Mouse (Mus musculus) liver, embryonic 12.5 days (tissue): ENCODE results near the gene Ptger3. TPM values are rescaled to one million over a fixed set of nuclear protein-coding genes. Genes with fewer than 3 reads are reported as not detected.

Experiments
- ATAC-seq: fragments of 200-750 bp; cut with Nextera tagmentation; 2 replicates; pipeline ENCODE4 v1.8.0; 2017; ENCODE audit warnings: moderate number of reproducible peaks, mild to moderate bottlenecking, moderate library complexity
- H3K27ac ChIP-seq: fragments of 300-500 bp; sonication (generic); 2 replicates; pipeline ENCODE4 v1.5.1; 2016; ENCODE audit warnings: mild to moderate bottlenecking
- H3K27me3 ChIP-seq: fragments of 300-500 bp; sonication (generic); replicated peaks from 2 replicates; pipeline ENCODE4 v1.6.1; 2016; ENCODE audit warnings: mild to moderate bottlenecking, moderate library complexity
- H3K36me3 ChIP-seq: fragments of 300-500 bp; sonication (generic); 2 replicates; pipeline ENCODE4 v1.6.1; 2016; ENCODE audit warnings: mild to moderate bottlenecking, moderate library complexity
- H3K4me1 ChIP-seq: fragments of 300-500 bp; sonication (generic); 2 replicates; pipeline ENCODE4 v1.6.1; 2016
- H3K4me2 ChIP-seq: fragments of 300-500 bp; sonication (generic); 2 replicates; pipeline ENCODE4 v1.6.1; 2016; ENCODE audit warnings: mild to moderate bottlenecking, moderate library complexity
- H3K4me3 ChIP-seq: fragments of 300-500 bp; sonication (generic); 2 replicates; pipeline ENCODE4 v1.5.1; 2016; ENCODE audit warnings: mild to moderate bottlenecking, moderate library complexity
- H3K9ac ChIP-seq: fragments of 300-500 bp; sonication (generic); 2 replicates; pipeline ENCODE4 v1.6.1; 2016; ENCODE audit warnings: mild to moderate bottlenecking, moderate library complexity
- H3K9me3 ChIP-seq: fragments of 300-500 bp; sonication (generic); replicated peaks from 2 replicates; pipeline ENCODE4 v1.6.1; 2016; ENCODE audit warnings: mild to moderate bottlenecking, moderate library complexity
- WGBS: fragments of 180-500 bp; shearing (Covaris S2); methylation state at CpG from one replicate; pipeline ENCODE4 v1.1.7; 2016; ENCODE audit not compliant: insufficient replicate concordance; 5-methylcytosine and 5-hydroxymethylcytosine counted together
- microRNA counts: library from miRNA; unstranded; fragments of <30 nt; microRNA quantifications from one replicate; lab custom pipeline; 2017
- microRNA-seq: library from miRNA; unstranded; fragments of <30 nt; microRNA quantifications from one replicate; pipeline ENCODE4, GENCODE M21; 2017
- polyA plus RNA-seq: library from polyadenylated mRNA; unstranded; fragments of >200 nt; fragmentation: Nextera tagmentation; extraction: Ambion mirVana; gene quantifications from 2 replicates; pipeline ENCODE4 v1.2.1, GENCODE M21; 2016

Ptger3 gene
- polyA plus RNA-seq, 1 experiment from 2014 or later = 9.5 TPM

GRCm38 (mm10) chr3:157664486-157665041 lies 97.9 kb downstream of the Ptger3 start:
- Histone ChIP-seq H3K27ac (no peak overlapping the region), H3K4me1 (no peaks in the 10 kb centered on the region), H3K9ac (no peak overlapping the region), H3K4me3 (no peak overlapping the region), H3K9me3 (no peaks in the 10 kb centered on the region), H3K4me2 (no peak overlapping the region), H3K36me3 (no peaks in the 10 kb centered on the region), H3K27me3 (no peaks in the 10 kb centered on the region)
- ATAC-seq = no peak

- Histone ChIP-seq H3K36me3 (no peaks in the 10 kb centered on the region), H3K4me3 (no peak overlapping the region), H3K27ac (no peak overlapping the region), H3K9me3 (no peaks in the 10 kb centered on the region), H3K4me2 (no peak overlapping the region), H3K4me1 (no peaks in the 10 kb centered on the region), H3K27me3 (no peaks in the 10 kb centered on the region), H3K9ac (no peak overlapping the region)
- no peak for ATAC-seq
- 44% methylated on average over 1 of the region's 1 CpGs for WGBS
These were observed 98.8 kb downstream of the Ptger3 start for GRCm38 (mm10) chr3:157665471-157665870.

DNA sequence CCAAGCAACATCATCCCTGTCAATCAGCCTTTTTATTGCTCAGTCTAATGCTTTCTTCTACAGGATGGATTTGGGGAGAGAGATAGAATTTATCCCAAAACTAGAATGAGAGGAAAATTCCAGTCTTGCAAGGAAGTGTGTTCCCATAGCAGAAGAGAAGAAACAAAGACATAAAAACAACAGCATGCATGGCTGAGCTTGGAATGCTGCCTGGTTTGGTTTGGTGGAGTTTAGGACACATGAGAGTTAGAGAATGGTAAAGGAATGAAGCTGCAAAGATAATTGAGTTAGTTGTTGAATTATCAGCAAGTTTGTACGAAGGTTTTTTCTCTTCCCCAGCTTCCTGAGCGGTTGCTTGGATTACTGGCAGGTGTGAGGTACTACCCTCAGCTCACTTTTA lies 99.5 kb downstream of the Ptger3 start:
- H3K4me1 ChIP-seq = no peaks in the 10 kb centered on the region
- no peaks in the 10 kb centered on the region for H3K27me3 ChIP-seq
- no peak overlapping the region for H3K4me3 ChIP-seq
- H3K36me3 ChIP-seq = no peaks in the 10 kb centered on the region
- WGBS = 64% methylated on average over 2 of the region's 2 CpGs
- no peak overlapping the region for H3K27ac ChIP-seq
- H3K9me3 ChIP-seq = no peaks in the 10 kb centered on the region
- H3K4me2 ChIP-seq = no peak overlapping the region
- ATAC-seq = no peak
- no peak overlapping the region for H3K9ac ChIP-seq

GRCm38 (mm10) chr3:157686105-157686504 lies 119.4 kb downstream of the Ptger3 start:
- Histone ChIP-seq H3K4me1 (peaks cover 9% of the 10 kb centered on the region; the same call in 1 of the 2 replicates), H3K9me3 (no peaks in the 10 kb centered on the region), H3K4me3 (no peak overlapping the region), H3K9ac (no peak overlapping the region), H3K4me2 (no peak overlapping the region), H3K27me3 (no peaks in the 10 kb centered on the region), H3K27ac (no peak overlapping the region), H3K36me3 (no peaks in the 10 kb centered on the region)
- no peak for ATAC-seq
- 52% methylated on average over 3 of the region's 3 CpGs for WGBS

DNA sequence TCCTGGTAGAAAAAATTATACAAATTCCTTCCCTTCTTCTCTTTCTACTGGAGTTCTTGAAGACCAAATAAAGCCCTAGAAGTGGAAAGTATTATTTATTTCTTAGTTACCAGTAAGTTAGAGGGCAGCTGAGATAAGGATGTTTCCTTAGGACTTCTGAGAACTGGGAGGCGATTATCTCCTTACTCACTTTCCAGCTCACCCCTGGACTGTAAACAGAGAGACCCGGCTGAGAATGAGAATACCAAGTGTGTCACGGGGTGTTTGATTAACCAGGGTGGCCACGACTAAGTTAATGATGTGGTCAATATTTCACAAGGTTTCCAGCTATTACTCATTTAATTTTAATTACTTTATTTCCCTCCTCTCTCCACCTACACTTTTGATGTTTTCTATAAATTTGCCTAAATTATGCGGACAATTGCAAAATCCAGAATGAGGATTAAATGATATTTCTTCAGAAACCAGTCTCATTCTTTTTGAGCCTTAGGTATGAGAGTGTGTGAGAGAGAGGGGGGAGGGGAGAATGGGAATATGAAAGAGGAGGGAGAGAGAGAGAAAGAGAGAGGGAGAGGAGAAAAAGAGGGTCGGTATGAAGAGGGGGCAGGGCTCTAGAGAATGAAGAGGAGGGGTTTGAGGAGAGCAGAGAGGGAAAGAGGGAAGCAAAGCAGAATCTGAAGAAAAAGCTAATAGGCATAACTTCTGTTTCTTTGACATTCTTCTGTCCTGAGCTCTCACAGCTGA lies 121.9 kb downstream of the Ptger3 start:
- Histone ChIP-seq H3K4me1 (peaks cover 9% of the 10 kb centered on the region; the same call in 1 of the 2 replicates), H3K4me2 (no peak overlapping the region)
- 31% methylated on average over 6 of the region's 6 CpGs for WGBS

More for the DNA sequence above, 121.9 kb downstream of the Ptger3 start:
- H3K4me3 ChIP-seq = no peak overlapping the region
- peak; percentile 71; the same call in 1 of the 2 replicates for ATAC-seq
- H3K27me3 ChIP-seq = no peaks in the 10 kb centered on the region
- H3K9me3 ChIP-seq = no peaks in the 10 kb centered on the region
- no peak overlapping the region for H3K9ac ChIP-seq
- no peaks in the 10 kb centered on the region for H3K36me3 ChIP-seq
- no peak overlapping the region for H3K27ac ChIP-seq

MicroRNAs within 50 kb of the gene (microRNA counts, 519-probe panel; counts per million panel counts)
- microRNA mmu-miR-186 (lab: Ali Mortazavi, UCI) = 582 counts per million, percentile 70 among the panel's probes with 10 or more counts

Small RNA genes lying within 50 kb of the gene (microRNA-seq; reads per million reads assigned to microRNA genes)
- gene Mir186 = 766 reads per million, percentile 72 among the genes with 10 or more reads in this experiment

Other genes with a start within 250 kb of the Ptger3 start
- 73.1 and 74.8 TPM in 2 replicates for gene Zranb2, start 32.7 kb upstream of the Ptger3 start, polyA plus RNA-seq